Mouse (Mus musculus) layer of hippocampus, postnatal 36 days (tissue): ENCODE results near the gene Muc13. TPM values are rescaled to one million over a fixed set of nuclear protein-coding genes. Genes with fewer than 3 reads are reported as not detected.
A peak's percentile ranks its signal among the peaks of the same experiment; 100 is the strongest.

Experiments
- DNase-seq, 2 experiments: peaks; one replicate each; pipeline ENCODE4 v3.0.0; 2022
- total RNA-seq, 2 experiments: library from RNA; stranded (reverse); gene quantifications; 2 replicates each; pipeline ENCODE4 v1.2.3; 2021

Gene Muc13
- not detected for total RNA-seq

DNA sequence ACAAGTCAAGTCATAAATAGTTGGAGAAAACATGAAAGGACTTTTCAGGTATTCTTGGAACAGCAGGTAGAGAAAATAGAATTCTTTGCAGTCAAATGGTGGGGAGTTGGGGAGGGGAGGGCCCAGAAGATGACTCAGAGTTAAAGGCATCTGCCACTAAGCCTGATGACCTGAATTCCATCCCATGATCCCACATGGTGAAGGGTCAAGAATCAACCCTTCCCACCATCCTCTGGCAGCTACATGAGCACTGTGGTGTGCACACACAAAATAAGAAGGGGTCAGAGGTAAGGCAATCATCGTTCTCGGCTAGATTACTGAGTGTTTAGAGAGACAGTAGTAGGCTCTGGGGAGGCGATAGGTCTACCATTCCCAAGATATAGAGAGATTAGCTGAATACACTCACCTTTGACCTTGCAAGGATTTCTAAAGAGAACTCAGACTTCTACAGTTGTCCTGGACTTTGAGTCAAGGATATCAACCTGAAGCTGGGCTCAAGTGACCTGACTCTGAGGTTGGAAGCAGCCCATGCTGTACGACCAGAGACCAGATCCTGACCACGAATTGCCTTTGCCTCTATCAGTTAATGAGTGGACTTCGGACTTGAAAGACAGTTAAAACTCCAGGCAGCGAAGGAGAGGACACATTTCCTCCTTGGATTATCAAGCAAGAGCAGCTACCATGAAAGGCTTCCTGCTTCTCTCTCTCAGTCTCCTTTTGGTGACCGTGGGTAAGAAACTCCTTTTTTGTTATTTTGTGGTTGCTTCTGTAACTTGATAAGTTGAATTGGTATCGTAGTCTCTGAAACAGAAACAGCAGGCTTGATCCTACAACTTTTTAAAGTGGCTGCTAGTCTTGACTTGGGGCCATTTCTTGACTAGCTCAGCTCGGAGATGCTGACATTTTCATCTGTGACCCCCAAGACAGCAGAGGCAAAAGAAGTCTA is at the start of gene Muc13:
TSS of gene Muc13 (plus strand) at position 192 of the 946 bp plus-strand sequence.
- no peak for DNase-seq

DNA sequence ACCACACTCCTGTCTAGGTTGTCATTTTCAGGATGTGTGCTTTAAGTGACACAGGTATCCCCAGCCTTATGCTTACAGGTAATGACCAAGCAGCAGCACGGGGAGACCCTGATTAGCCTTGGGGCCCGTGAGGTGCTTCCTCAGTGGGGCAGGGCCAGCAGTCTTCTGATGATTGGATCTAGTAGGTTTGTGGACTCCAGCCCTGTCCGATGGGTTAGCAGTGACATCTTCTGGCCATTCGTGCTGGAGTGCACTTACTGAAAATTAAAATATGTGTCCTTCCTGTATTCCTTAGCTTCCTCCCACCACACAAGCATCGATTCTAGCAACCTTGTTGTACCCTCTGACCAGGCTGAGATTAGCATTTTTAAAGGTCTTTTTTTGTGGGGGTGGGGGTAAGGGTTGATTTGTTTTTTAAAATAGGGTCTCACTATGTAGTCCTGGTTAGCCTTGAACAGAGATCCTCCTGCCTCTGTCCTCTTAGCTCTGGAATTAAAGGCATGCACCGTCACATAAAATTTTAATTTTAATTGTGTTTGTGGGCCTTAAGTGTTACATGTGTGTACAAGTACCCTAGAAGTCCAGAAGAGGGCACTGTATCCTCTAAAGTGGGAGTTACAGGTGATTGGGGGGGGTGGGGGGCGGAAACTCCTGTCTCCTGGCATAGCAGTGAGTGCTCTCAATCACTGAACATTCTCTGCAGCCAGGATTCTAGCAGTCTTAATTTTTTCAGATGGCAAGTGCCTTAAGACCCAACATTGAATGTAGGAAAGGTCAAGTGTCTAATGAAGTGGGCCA is 49.0 kb upstream of the Muc13 start:
- peak in 1 of 2 experiments; percentile 47 for DNase-seq

DNA sequence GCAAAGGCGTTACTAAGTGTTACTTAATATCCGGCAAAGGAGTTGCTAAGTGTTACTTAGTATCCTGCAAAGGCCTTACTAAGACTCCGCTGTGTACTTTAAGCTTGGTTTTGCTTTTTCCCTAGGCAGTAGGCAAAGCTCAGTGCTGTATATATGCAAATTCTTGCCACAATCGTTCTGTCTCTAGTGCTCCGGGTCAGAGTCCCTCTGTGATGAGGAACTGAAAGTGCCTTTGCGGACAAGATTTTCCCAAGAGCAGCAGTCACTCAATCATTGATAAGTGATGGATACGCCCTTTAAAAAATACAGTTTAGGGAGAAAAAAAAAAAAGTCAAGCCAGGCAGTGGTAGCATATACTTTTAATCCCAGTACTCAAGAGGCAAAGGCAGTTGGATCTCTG is 48.4 kb upstream of the Muc13 start:
- no peak for DNase-seq

DNA sequence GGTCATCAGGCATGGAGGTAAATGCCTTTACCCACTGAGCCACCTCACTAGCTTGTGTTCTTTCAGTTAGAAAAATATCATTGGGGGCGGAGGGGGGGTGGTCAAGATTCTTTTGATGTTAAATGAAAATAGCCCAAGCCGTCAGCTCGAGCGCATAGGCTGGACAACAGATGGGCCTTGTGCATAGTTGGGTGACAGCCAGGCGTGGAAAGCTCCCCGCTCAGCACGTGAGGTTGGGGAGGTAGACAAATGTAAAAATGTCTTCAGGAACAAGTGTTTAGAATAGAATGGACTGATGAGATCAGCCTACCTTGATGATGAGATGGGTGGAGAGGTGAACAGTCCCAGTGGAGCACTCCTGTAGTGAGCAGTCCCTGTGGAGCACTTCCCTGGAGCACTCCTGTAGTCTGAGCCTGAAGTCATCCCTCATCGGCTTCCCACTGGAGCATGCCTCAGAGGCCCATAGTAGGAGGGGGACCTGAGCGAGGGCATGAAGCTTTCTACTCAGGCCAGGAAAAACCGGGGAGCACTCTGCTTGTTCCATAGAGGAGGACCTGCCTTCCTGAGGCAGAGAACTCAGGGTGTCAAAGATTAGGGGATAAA is 47.7 kb upstream of the Muc13 start:
- DNase-seq, result no peak

DNA sequence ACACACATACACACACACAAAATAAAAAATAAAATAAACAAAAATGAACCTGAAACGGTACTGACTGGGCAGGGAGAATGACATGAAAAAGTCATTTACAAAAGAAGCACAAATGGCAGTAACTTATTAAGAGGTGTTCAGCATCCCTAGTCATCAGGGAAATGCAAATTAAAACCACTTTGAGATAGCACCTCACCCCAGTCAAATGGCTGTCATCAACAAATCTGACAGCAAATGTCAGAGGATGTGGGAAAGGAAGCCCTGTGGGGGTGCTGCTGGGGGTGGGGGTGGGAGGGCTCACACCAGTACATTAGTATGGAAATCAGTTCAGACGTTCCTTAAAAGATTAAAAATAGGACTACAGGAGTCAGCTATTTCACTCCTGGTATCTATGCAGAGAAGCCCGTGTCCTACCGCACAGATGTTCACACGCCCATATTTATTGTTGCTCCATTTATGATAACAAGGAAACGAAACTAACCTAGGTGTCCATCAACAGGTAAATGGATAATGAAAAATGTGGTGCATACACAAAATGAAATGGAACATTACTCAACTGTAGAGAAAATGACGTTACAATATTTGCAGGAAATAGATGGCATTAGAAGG is 46.4 kb upstream of the Muc13 start:
- no peak for DNase-seq

DNA sequence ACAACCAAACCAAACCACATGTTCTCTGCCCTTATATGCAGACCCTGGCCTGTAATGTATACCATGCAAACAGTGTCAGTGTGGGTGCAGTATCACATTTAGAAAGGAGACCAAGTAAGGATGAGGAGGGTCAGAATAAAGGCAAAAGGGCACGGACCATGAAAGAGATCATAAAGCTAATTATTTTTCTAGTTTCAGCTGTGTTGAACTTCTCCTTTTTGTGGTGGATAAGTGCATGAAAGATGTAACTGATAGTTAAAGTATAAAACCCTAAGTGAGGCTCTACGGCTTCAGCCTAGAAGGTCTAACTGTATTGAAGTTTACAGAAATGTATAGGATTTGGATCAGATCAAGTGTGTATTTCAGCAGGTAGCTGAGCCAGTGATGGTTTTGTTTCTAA is 45.8 kb upstream of the Muc13 start:
- no peak for DNase-seq

DNA sequence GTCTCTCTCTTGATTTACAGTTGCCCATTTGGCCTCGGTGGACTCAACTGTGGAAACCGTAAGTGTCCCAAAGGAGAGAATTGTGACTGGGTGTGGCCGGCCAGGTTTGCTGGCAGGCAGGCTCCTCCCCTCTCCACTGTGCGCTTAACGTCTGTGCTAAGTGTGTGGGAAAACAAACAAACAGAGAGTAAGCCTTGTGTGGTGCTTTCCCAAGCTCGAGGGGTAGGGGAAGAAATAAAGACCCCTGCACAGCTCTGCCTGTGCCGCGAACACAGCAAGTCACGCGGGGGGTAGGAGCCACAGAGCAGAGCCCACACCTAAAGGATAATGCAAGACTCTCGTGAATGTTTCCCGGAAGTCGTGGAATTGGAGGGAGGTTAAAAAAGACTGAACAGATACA is 42.7 kb upstream of the Muc13 start:
- DNase-seq, result no peak

DNA sequence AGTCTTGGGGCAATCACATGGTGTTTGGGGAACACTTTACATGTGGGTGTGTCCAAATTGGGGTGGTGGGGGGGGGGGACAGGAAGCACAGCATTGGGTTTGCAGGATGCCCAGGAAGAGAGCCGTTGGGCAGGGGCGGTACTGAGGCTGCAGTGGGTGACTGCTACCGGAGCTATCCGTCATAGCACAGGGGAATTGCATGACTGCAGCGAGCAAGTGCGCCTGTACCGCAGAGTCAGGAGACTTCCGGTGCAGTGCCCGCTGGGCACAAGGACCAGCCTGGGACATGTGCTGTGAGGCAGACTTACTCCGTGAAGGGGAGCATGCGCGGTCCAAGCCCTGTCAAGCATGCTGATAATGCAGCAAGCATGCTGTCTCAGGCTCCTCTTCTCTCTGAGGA is 42.2 kb upstream of the Muc13 start:
- no peak for DNase-seq

DNA sequence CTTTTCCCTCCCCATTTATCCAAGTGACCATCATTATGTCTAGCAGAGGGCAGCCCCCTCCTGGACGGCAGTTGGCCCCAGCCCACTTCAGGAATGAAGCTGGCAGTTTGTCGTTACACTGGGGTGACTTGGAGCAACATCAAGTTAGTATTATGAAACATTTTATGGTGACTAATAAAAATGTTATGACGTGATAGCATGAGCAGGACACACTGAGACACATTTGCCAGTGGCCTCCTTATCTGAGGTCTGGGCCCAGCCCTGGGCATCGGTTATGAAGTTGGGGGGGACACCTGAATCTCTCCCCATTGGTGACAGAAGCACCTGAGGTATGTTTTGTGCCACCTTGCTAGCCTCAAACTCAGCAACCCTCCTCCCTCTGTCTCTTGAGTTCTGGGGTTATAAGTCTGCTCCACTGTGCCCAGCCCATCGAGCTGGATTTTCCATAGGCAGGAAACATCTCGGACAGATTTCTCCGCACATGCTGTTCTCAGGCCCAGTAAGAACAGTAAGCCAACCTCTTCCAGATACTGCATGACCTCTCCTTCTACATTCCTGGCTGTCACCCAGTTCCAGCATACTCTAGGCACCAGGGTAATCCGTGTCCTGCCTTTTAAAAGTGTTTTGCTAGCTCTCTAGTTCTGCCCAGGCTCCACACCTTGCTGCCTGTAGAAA is 40.8 kb upstream of the Muc13 start:
- no peak for DNase-seq

DNA sequence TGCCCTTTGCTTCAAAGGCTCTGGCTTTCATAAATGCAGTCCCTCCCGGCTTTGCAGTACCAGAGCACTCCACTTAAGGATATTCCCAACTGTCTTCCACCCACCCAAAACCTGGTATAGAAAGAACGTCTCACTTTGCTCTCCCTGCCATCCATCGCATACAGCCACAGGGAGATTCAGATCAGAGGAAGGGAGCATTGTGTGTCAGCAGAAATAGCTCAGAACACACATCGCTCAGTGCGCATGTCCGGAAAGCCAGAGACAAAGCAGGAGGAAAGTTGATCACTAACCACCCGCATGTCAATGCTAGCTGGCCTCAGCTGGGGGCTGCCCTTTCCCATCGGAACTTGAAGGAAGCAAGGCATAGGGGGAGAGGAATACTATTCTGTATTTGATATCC is 38.5 kb upstream of the Muc13 start:
- no peak for DNase-seq

DNA sequence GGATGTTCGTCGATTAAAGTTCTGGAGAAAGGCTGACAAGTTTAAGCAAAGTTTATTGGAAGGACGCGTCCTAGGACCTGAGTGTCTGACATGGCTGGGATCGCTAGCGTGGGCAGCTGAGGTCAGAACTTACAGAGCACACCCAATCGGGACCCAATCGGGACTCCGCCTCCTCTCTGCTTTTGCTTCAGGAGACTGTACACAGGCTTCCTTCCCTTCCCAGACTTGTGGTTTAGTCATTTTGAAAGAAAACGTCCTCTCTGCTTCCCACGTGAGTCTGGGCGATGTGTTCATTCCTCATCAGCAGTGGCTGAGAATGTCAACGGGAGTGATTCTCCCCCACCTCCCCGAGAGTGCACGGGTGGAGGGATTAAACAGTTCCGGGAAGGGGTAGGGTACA is 37.9 kb upstream of the Muc13 start:
- DNase-seq, result no peak

DNA sequence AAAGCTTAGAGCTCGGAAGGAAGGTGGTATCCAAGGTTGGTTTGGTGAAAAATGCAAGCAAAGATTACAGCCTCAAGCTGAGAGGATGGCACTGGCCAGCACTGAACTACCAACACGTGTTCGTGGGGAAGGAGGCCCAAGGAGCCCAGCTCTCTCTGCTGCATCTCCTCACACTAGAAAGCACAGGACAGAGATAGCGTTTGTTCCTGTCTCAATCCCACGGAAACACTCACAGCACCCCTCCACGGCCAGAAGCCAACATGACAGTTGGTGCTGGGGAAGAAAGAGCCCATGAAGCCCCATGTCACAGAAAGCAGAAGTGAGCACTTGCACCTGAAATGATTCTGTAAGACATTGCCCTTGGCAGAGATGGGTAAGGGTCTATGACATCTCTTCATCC is 37.4 kb upstream of the Muc13 start:
- DNase-seq, result no peak

DNA sequence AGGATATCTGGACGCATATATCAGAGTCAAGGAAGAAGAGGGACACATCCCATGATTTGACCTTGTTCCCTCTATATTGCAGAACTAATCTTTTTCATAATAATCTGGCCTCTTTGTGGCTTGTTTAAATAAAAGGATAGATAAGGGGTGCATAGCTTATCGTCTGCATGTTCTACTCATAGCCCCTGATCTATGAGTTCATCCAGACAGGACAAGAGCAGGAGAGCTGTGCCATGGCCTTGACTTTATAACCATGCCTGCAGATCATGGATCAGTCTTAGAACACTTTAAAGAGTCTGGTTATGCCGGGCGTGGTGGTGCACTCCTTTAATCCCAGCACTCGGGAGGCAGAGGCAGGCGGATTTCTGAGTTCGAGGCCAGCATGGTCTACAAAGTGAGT is 34.6 kb upstream of the Muc13 start:
- no peak for DNase-seq

DNA sequence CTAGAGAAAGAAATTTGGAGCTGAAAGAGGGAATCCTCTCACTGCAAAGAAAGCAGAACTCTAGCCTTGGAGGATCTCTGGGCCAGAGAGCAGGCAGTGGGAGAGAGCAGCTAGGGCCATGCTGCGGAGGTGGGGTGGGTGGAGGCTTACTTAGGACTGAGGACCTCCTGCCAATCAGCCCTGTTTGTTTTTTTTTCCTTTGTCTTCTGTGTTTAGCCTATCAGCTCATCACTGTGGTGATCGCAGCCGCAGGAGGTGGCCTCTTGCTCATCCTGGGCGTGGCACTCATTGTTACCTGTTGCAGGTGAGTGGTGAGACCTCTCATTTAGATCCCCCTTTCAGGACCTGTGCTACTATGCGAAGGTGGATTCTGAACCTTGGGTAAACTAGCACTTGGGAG is 33.3 kb upstream of the Muc13 start:
- DNase-seq, result no peak

DNA sequence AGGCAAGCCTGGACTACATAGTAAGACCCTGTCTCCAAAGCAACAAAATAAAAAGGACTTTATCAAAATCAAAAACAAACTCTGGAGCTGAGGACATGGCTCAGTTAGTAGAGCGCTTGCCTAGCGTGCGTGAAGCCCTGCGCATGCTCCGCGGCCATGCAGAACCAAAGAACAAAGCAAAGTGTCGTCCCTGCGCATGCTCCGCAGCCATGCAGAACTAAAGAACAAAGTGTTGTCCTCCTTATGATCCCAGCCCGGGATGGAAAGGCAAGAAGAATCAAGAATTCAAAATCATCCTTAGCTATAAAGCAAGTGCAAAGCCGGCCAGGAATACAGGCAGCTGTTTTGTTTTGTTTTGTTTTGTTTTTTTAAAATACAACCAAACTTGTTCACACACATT is 32.8 kb upstream of the Muc13 start:
- no peak for DNase-seq

DNA sequence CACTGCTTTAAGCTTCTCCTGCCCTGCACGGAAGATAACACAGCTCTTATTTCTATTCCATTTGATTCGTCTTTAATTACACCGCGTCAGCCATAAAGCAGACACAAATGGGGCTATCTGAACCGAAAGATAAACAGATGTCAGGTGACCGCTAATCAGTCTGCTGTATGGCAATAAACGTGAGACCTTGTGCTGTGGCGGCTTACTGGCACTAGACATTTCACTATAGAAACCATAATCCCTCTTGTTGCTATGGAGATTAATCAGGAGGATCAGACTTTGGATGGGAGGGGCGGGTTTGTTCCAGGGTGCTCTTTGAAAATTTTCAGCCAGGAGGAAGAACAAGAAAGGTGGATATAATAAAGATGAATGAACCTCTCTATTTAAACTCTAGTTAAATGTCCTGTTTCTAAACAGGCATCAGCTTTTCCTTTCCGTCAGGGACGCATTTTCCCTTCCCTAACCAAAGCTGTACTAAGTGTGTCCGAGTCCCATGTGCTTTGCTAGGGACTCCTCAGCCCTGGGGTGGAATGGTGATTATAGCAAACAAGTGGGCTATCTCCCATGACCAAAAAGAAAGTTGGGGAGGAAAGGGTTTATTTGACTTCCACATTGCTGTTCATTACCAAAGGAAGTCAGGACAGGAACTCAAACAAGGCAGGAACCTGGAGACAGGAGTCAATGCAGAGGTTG is 29.2 kb upstream of the Muc13 start:
- no peak for DNase-seq

DNA sequence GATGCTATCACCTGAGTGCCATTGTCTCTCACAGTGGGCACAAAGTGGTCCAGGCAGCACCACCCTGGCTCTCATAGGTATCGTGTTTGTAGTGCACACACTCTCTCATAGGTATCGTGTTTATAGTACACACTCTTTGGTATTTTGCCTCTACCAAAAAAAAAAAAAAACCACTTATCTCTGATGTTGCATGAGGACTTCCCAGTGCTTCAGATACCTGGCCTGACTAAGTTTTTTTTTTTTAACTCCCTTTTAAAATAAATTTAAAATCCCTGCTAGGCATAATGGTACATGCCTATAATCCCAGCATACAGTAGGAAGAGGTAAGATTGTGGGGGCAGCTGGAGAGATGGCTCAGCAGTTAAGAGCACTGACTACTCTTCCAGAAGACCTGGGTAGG is 28.4 kb upstream of the Muc13 start:
- no peak for DNase-seq

DNA sequence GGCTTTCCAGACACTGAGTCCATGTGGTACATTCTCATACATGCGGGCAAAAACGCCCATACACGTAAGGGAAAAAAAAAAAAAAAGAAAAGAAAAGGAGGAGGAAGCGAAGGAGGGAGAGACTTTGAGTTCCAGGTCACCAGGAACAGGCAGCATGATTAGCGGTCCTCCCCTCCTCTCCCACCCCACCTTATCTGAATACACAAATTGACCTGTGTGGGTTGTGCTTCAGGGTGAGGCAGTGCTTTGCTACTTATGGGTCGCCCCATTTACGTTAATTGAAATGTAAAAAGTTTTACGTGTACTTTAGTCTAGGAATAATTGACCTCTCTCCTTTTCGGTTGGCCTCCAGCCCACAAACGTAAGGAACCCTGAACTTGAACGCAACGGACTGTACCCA is 27.5 kb upstream of the Muc13 start:
- no peak for DNase-seq

DNA sequence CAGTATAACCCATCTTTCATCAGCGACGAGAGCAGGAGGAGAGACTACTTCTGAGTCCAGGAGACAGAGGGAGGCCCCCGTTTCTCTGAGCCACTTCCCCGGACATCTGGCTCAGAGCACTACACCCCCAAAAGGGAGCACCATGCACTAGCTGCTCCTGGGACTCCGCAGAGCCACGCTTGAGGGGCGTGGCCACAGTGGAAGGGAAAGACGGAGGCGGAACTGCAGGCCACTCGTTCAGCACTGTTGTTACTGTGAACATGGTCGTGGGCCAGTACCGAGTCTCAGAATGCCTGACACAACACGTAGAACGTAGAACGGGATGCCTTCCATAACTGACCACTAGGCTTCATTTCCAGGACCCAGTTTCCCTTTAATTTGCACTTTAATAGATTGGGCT is 27.1 kb upstream of the Muc13 start:
- DNase-seq, result no peak

DNA sequence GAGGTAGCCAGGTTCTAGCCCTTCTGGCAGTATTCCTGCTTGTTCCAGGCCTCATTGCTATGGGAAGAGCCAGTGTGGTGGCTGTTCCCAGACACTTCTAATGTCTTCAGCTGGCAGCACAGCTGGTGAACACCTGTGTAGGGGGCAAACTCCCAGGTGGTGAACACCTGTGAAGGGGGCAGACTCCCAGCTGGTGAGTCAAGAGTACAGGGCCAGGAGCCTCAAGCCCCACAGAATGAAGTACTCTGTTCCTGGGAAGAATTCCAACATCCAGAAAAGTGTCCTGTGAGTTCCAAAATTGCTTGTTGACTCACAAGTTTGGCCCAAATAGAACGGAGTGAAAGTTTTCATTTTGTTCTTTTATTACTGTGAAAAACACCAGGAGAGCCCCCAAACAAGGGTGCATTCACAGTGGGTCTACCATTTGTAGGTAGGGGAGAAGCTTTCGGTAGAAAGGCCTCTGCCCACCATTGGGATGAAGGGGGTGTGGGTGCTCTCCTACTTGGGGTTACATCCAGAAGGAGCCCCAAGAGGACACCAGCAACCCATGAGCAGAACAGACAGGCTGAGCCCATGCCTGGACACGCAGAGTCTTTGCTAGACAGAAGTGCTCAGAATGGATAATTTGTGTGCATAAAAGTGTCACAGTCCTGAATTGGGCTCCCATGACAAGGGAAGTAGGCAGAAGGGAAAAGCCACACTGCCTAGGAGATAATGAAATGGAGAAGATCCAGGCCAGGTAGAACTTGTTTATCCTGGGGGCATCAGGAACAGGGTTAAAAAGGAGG is 25.2 kb upstream of the Muc13 start:
- DNase-seq, result no peak

DNA sequence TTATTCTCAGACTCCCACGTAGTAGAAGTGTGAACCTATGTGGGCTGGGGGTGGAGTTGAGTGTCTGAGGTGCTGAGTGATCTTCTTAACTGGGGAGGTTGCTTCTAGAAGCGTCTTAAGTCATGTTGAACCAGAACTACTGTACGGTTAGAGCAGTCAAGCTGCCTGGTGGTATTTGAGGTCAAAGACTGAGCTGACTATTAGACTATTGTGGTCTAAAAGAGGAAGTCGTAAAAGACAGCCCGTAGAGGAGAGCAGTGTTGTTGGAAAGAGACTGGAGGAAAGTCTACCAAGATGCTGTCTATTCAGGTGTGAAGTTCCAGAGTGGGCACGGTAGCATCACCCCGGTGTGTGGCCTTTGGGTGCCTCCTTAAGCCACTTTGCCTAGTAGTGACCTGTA is 24.0 kb upstream of the Muc13 start:
- DNase-seq, result no peak
